Mouse (Mus musculus): ENCODE data around the gene Olfr403. TPM values are rescaled to one million over a fixed set of nuclear protein-coding genes. Genes with fewer than 3 reads are reported as not detected.

Olfr403 gene
- polyA plus RNA-seq, 2 experiments: not detected

DNA sequence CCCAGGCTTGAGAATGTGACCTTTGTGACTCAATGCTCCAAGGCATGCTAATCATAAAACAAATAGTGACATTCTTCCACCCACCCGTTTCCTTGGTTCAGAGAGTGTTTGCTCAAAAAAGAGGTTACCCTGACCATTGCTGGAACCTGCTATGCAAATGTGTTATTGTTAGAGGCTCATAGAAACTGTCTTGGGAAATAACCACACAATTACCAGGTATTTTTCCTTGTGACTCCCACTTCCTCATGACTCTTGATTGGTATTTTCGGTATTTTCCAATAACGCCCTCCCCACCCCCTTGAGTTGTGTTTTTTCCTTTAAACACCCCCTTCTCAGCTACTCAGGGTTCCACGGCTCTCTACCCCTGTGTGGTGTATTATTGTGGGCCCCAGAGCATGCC lies 2.3 kb upstream of the Olfr403 start:
- 77% methylated on average over 4 of the region's 4 CpGs for WGBS
- Histone ChIP-seq H3K27me3 (ENCODE audit: control insufficient read depth, insufficient read depth, low read length) (no peaks in the 10 kb centered on the region), H3K9me3 (ENCODE audit: control insufficient read depth, low read length) (no peaks in the 10 kb centered on the region), H3K9ac (ENCODE audit: low read depth, low read length, severe bottlenecking) (no peak overlapping the region), H3K36me3 (ENCODE audit: control insufficient read depth, insufficient read depth, low read length) (no peaks in the 10 kb centered on the region), H3K4me1 (ENCODE audit: control insufficient read depth, insufficient read depth, low read length) (no peaks in the 10 kb centered on the region), H3K27ac (replicated peaks; ENCODE audit: low read depth, low read length) (no peak overlapping the region), H3K4me3 (replicated peaks; ENCODE audit: low read length) (no peak overlapping the region), H3K4me2 (replicated peaks; ENCODE audit: low read depth, low read length, severe bottlenecking) (no peak overlapping the region)
- no peak for DNase-seq (ENCODE audit: low spot score)
- no peak for TF ChIP-seq POLR2A (IDR thresholded peaks at IDR 0.05; ENCODE audit: borderline replicate concordance, extremely low read depth, insufficient read depth, insufficient read length)
- ATAC-seq (ENCODE audit: low FRiP score, low read depth): no peak

DNA sequence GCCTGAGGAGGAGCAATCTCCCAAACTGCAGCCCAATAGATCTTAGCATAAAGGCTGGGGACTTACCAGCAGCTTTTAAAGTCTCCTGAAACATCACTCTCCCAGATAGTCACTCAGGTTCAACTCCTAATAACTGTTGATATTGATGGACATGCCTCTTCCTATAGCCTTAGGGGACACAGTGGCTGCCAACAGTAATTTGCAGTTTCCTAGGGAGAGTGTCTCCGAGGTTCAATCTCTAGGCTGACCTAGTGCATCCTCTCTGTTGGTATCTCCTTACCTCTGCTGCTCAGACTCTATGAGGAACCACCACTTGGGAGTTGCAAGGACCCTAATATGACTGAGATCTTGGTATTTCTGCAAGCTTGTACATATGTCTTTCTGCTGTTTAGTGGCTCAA lies 25.2 kb downstream of the Olfr403 start, which contains the start of gene Olfr43:
Gene Olfr43, minus strand, starts transcription at position 101 of the 400 bp plus-strand sequence.
- H3K9me3 ChIP-seq (ENCODE audit: control insufficient read depth, low read length): no peaks in the 10 kb centered on the region
- no peaks in the 10 kb centered on the region for H3K27me3 ChIP-seq (ENCODE audit: control insufficient read depth, insufficient read depth, low read length)
- ATAC-seq (ENCODE audit: low FRiP score, low read depth): no peak
- H3K9ac ChIP-seq (ENCODE audit: low read depth, low read length, severe bottlenecking): no peak within 1 kb of the TSS
- WGBS: 40% methylated on average over 1 of the region's 1 CpGs
- H3K4me3 ChIP-seq (replicated peaks; ENCODE audit: low read length): no peak within 1 kb of the TSS
- no peak for DNase-seq (ENCODE audit: low spot score)
- H3K4me2 ChIP-seq (replicated peaks; ENCODE audit: low read depth, low read length, severe bottlenecking): no peak within 1 kb of the TSS
- no peaks in the 10 kb centered on the region for H3K4me1 ChIP-seq (ENCODE audit: control insufficient read depth, insufficient read depth, low read length)
- TF ChIP-seq POLR2A (IDR thresholded peaks at IDR 0.05; ENCODE audit: borderline replicate concordance, extremely low read depth, insufficient read depth, insufficient read length): no peak
- no peaks in the 10 kb centered on the region for H3K36me3 ChIP-seq (ENCODE audit: control insufficient read depth, insufficient read depth, low read length)
- no peak within 1 kb of the TSS for H3K27ac ChIP-seq (replicated peaks; ENCODE audit: low read depth, low read length)

DNA sequence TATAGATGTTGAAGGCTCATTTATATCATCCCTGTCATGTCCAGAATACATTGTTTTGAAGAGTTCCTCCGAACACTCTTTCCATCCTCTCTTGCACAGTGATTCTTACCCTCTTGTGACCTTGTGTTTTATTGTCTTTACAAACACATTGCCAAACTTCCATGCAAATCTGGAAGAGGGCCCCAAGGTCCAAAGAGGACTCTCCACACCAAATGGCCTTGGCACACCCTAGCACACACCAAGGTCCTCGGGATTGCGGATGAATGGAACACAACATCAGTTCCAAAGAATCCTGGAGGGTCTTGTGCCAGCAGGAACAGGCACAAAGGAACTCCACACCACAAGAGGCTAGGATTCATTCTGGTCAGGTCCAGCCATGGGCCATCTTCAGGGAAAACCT lies 55.2 kb downstream of the Olfr403 start:
- Histone ChIP-seq H3K9me3 (ENCODE audit: control insufficient read depth, low read length) (no peaks in the 10 kb centered on the region), H3K27me3 (ENCODE audit: control insufficient read depth, insufficient read depth, low read length) (no peaks in the 10 kb centered on the region), H3K4me2 (replicated peaks; ENCODE audit: low read depth, low read length, severe bottlenecking) (no peak overlapping the region), H3K27ac (replicated peaks; ENCODE audit: low read depth, low read length) (no peak overlapping the region), H3K4me3 (replicated peaks; ENCODE audit: low read length) (no peak overlapping the region), H3K36me3 (ENCODE audit: control insufficient read depth, insufficient read depth, low read length) (no peaks in the 10 kb centered on the region), H3K4me1 (ENCODE audit: control insufficient read depth, insufficient read depth, low read length) (no peaks in the 10 kb centered on the region), H3K9ac (ENCODE audit: low read depth, low read length, severe bottlenecking) (no peak overlapping the region)
- WGBS: 92% methylated on average over 3 of the region's 3 CpGs
- TF ChIP-seq POLR2A (IDR thresholded peaks at IDR 0.05; ENCODE audit: borderline replicate concordance, extremely low read depth, insufficient read depth, insufficient read length): no peak
- DNase-seq (ENCODE audit: low spot score) (no peak), ATAC-seq (ENCODE audit: low FRiP score, low read depth) (no peak)

Other genes with a start within 250 kb of the Olfr403 start
- gene Olfr23, start 249.6 kb upstream of the Olfr403 start, polyA plus RNA-seq (2012; rRNA removed): not detected in 2 replicates
- gene Olfr23, start 249.6 kb upstream of the Olfr403 start, polyA plus RNA-seq (2014; fragmentation: Nextera tagmentation; extraction: Ambion mirVana): not detected in 2 replicates
- not detected in 2 replicates for gene Olfr397, start 225.4 kb upstream of the Olfr403 start, polyA plus RNA-seq (2012; rRNA removed)
- gene Olfr397, start 225.4 kb upstream of the Olfr403 start, polyA plus RNA-seq (2014; fragmentation: Nextera tagmentation; extraction: Ambion mirVana): not detected in 2 replicates
- not detected in 2 replicates for gene Olfr398, start 195.8 kb upstream of the Olfr403 start, polyA plus RNA-seq (2012; rRNA removed)
- not detected in 2 replicates for gene Olfr398, start 195.8 kb upstream of the Olfr403 start, polyA plus RNA-seq (2014; fragmentation: Nextera tagmentation; extraction: Ambion mirVana)
- gene Olfr139, start 129.7 kb upstream of the Olfr403 start, polyA plus RNA-seq (2012; rRNA removed): not detected in 2 replicates
- gene Olfr139, start 129.7 kb upstream of the Olfr403 start, polyA plus RNA-seq (2014; fragmentation: Nextera tagmentation; extraction: Ambion mirVana): not detected in 2 replicates
- gene Olfr399, start 129.6 kb upstream of the Olfr403 start, polyA plus RNA-seq (2012; rRNA removed): not detected in 2 replicates
- gene Olfr399, start 129.6 kb upstream of the Olfr403 start, polyA plus RNA-seq (2014; fragmentation: Nextera tagmentation; extraction: Ambion mirVana): not detected in 2 replicates
- not detected in 2 replicates for gene Zfp616, start 116.3 kb upstream of the Olfr403 start, polyA plus RNA-seq (2012; rRNA removed)
- not detected in 2 replicates for gene Zfp616, start 116.3 kb upstream of the Olfr403 start, polyA plus RNA-seq (2014; fragmentation: Nextera tagmentation; extraction: Ambion mirVana)
- not detected in 2 replicates for gene Olfr401, start 72.5 kb upstream of the Olfr403 start, polyA plus RNA-seq (2012; rRNA removed)
- gene Olfr401, start 72.5 kb upstream of the Olfr403 start, polyA plus RNA-seq (2014; fragmentation: Nextera tagmentation; extraction: Ambion mirVana): not detected in 2 replicates
- not detected in 2 replicates for gene Olfr402, start 32.7 kb upstream of the Olfr403 start, polyA plus RNA-seq (2012; rRNA removed)
- not detected in 2 replicates for gene Olfr402, start 32.7 kb upstream of the Olfr403 start, polyA plus RNA-seq (2014; fragmentation: Nextera tagmentation; extraction: Ambion mirVana)
- not detected in 2 replicates for gene Olfr43, start 25.1 kb downstream of the Olfr403 start, polyA plus RNA-seq (2012; rRNA removed)
- not detected in 2 replicates for gene Olfr43, start 25.1 kb downstream of the Olfr403 start, polyA plus RNA-seq (2014; fragmentation: Nextera tagmentation; extraction: Ambion mirVana)
- gene Olfr406, start 73.6 kb downstream of the Olfr403 start, polyA plus RNA-seq (2012; rRNA removed): not detected in 2 replicates
- gene Olfr406, start 73.6 kb downstream of the Olfr403 start, polyA plus RNA-seq (2014; fragmentation: Nextera tagmentation; extraction: Ambion mirVana): not detected in 2 replicates
- not detected in 2 replicates for gene Olfr59, start 97.5 kb downstream of the Olfr403 start, polyA plus RNA-seq (2012; rRNA removed)
- gene Olfr59, start 97.5 kb downstream of the Olfr403 start, polyA plus RNA-seq (2014; fragmentation: Nextera tagmentation; extraction: Ambion mirVana): not detected in 2 replicates
- gene Olfr410, start 151.8 kb downstream of the Olfr403 start, polyA plus RNA-seq (2012; rRNA removed): not detected in 2 replicates
- gene Olfr410, start 151.8 kb downstream of the Olfr403 start, polyA plus RNA-seq (2014; fragmentation: Nextera tagmentation; extraction: Ambion mirVana): not detected in 2 replicates
- not detected in 2 replicates for gene Olfr411, start 166.4 kb downstream of the Olfr403 start, polyA plus RNA-seq (2012; rRNA removed)
- gene Olfr411, start 166.4 kb downstream of the Olfr403 start, polyA plus RNA-seq (2014; fragmentation: Nextera tagmentation; extraction: Ambion mirVana): not detected in 2 replicates
- gene Olfr412, start 175.8 kb downstream of the Olfr403 start, polyA plus RNA-seq (2012; rRNA removed): not detected in 2 replicates
- gene Olfr412, start 175.8 kb downstream of the Olfr403 start, polyA plus RNA-seq (2014; fragmentation: Nextera tagmentation; extraction: Ambion mirVana): not detected in 2 replicates

Measured in limb, embryonic 14.5 days (tissue).